Mouse (Mus musculus) liver, embryonic 15.5 days (tissue): ENCODE data around the gene Creb5. TPM values are rescaled to one million over a fixed set of nuclear protein-coding genes. Genes with fewer than 3 reads are reported as not detected.
"Not testable (repeated sequence)": the region's sequence is repeated elsewhere in the genome, so short reads cannot be mapped to it uniquely, and the experiment has no call there.

Experiments used
- ATAC-seq: fragments of 200-750 bp; cut with Nextera tagmentation; 2 replicates; pipeline ENCODE4 v1.8.0; 2017; ENCODE audit warnings: moderate number of reproducible peaks, mild to moderate bottlenecking, moderate library complexity; ENCODE audit not compliant: insufficient read depth
- H3K27ac ChIP-seq: fragments of 300-500 bp; sonication (generic); replicated peaks from 2 replicates; pipeline ENCODE4 v1.5.1; 2015; ENCODE audit warnings: mild to moderate bottlenecking, inconsistent platforms
- H3K27me3 ChIP-seq: fragments of 300-500 bp; sonication (generic); 2 replicates; pipeline ENCODE4 v1.6.1; 2015; ENCODE audit warnings: mild to moderate bottlenecking, inconsistent platforms
- H3K36me3 ChIP-seq: fragments of 300-500 bp; sonication (generic); replicated peaks from 2 replicates; pipeline ENCODE4 v1.6.1; 2015; ENCODE audit warnings: moderate library complexity, mild to moderate bottlenecking, inconsistent platforms
- H3K4me1 ChIP-seq: fragments of 300-500 bp; sonication (generic); replicated peaks from 2 replicates; pipeline ENCODE4 v1.6.1; 2015; ENCODE audit warnings: inconsistent platforms
- H3K4me2 ChIP-seq: fragments of 300-500 bp; sonication (generic); 2 replicates; pipeline ENCODE4 v1.6.1; 2015; ENCODE audit warnings: moderate library complexity, mild to moderate bottlenecking, inconsistent platforms
- H3K4me3 ChIP-seq: fragments of 300-500 bp; sonication (generic); replicated peaks from 2 replicates; pipeline ENCODE4 v1.5.1; 2015; ENCODE audit warnings: mild to moderate bottlenecking, inconsistent platforms
- H3K9ac ChIP-seq: fragments of 300-500 bp; sonication (generic); 2 replicates; pipeline ENCODE4 v1.6.1; 2015; ENCODE audit warnings: moderate library complexity, mild to moderate bottlenecking, inconsistent platforms
- H3K9me3 ChIP-seq: fragments of 300-500 bp; sonication (generic); replicated peaks from 2 replicates; pipeline ENCODE4 v1.6.1; 2016; ENCODE audit warnings: inconsistent platforms
- WGBS: fragments of 180-500 bp; shearing (Covaris S2); methylation state at CpG from one replicate; pipeline ENCODE4 v1.1.7; 2015; ENCODE audit warnings: mixed read lengths; ENCODE audit not compliant: insufficient replicate concordance; 5-methylcytosine and 5-hydroxymethylcytosine counted together
- polyA plus RNA-seq: library from polyadenylated mRNA; unstranded; fragments of >200 nt; fragmentation: Nextera tagmentation; extraction: Ambion mirVana; gene quantifications from 2 replicates; pipeline ENCODE4 v1.2.1, GENCODE M21; 2015

The Creb5 gene
- polyA plus RNA-seq, 1 experiment from 2014 or later, result 0.33 TPM

DNA sequence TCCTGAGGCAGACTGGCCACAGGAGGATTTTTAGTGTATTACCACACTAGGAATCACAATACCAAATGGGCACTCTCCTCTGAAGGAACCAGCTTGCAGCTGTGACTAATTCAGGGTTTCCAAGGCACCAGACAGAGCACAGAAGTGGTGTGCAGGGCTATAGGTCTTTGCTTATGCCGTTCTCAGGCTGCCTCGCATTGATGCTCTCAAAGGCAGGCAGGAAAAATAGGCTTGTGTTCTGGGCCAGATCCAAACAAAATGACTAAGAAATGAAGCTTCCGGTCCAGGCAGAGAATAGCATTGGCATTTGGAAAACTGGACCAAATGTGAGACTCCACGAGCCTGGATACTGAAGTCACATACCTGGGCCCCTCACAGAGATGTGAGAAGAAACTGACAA lies 108.1 kb downstream of the Creb5 start:
- Histone ChIP-seq H3K9me3 (no peaks in the 10 kb centered on the region), H3K27ac (no peak overlapping the region), H3K4me2 (no peak overlapping the region), H3K27me3 (no peaks in the 10 kb centered on the region; the same call in 1 of the 2 replicates), H3K4me3 (no peak overlapping the region), H3K9ac (no peak overlapping the region), H3K36me3 (no peaks in the 10 kb centered on the region), H3K4me1 (no peaks in the 10 kb centered on the region)
- WGBS, result 70% methylated on average over 4 of the region's 4 CpGs
- ATAC-seq, result no peak

DNA sequence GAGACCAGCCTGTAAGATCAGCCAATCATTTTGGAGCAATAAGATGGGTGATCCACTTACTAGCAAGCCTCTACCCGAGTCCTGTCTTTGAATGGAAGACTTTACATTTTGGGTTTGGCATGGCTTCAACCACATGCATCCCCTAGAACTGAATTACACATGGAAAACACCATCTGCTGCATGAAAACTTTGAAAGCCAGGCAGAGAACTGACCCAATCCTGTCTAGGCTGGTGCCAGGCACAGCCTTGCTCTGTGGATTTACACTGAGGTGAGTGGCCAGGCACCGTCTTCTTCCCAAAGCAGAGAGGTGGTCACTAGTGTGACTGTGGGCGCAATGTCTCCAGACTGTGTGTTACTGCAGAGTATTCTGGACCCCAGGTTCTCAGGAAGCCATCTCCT lies 109.4 kb downstream of the Creb5 start:
- H3K4me3 ChIP-seq, result no peak overlapping the region
- H3K27ac ChIP-seq, result no peak overlapping the region
- H3K4me2 ChIP-seq, result no peak overlapping the region
- no peaks in the 10 kb centered on the region for H3K36me3 ChIP-seq
- H3K9ac ChIP-seq, result no peak overlapping the region
- H3K9me3 ChIP-seq, result no peaks in the 10 kb centered on the region
- no peak for ATAC-seq
- H3K27me3 ChIP-seq, result no peaks in the 10 kb centered on the region; the same call in 1 of the 2 replicates
- H3K4me1 ChIP-seq, result no peaks in the 10 kb centered on the region
- 65% methylated on average over 3 of the region's 3 CpGs for whole genome bisulfite sequencing

DNA sequence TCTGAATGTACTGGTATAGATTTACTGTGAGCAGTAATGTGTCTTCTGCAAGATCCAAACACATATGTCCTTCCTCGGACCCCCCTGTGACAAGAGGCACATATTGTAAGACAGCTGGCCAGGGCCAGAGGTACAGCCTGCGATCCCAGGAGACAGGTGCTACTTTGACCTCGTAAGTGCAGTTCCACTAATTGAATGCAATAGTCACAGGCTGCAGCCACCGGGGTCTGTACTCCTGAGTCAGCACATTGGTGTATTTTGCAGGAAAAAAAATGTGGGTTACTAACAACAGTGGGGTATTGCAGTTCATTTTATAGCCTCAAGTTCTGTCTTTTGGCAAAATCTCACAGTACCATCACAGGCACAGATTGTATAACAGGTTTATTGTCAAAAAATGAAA lies 110.7 kb downstream of the Creb5 start:
- ATAC-seq, result no peak

GRCm38 (mm10) chr6:53398297-53399140 lies 111.4 kb downstream of the Creb5 start:
- Histone ChIP-seq H3K27ac (no peak overlapping the region), H3K27me3 (no peaks in the 10 kb centered on the region; the same call in 1 of the 2 replicates), H3K36me3 (no peaks in the 10 kb centered on the region), H3K4me3 (no peak overlapping the region), H3K9ac (no peak overlapping the region), H3K4me2 (no peak overlapping the region), H3K4me1 (no peaks in the 10 kb centered on the region), H3K9me3 (no peaks in the 10 kb centered on the region)
- ATAC-seq, result no peak
- WGBS, result 37% methylated on average over 18 of the region's 18 CpGs

More for the DNA sequence above, 110.7 kb downstream of the Creb5 start:
- no peak overlapping the region for H3K4me2 ChIP-seq
- H3K27me3 ChIP-seq, result no peaks in the 10 kb centered on the region; the same call in 1 of the 2 replicates
- H3K4me1 ChIP-seq, result no peaks in the 10 kb centered on the region
- H3K27ac ChIP-seq, result no peak overlapping the region
- no peaks in the 10 kb centered on the region for H3K9me3 ChIP-seq
- H3K4me3 ChIP-seq, result no peak overlapping the region
- no peak overlapping the region for H3K9ac ChIP-seq
- WGBS, result 58% methylated on average over 4 of the region's 4 CpGs
- no peaks in the 10 kb centered on the region for H3K36me3 ChIP-seq

- ATAC-seq, result no peak
- Histone ChIP-seq H3K27me3 (no peaks in the 10 kb centered on the region; the same call in 1 of the 2 replicates), H3K4me2 (no peak overlapping the region), H3K36me3 (no peaks in the 10 kb centered on the region), H3K4me3 (no peak overlapping the region), H3K9me3 (no peaks in the 10 kb centered on the region), H3K27ac (no peak overlapping the region), H3K9ac (no peak overlapping the region), H3K4me1 (no peaks in the 10 kb centered on the region)
- 63% methylated on average over 6 of the region's 6 CpGs for WGBS
Observed at GRCm38 (mm10) chr6:53401364-53401763, 114.3 kb downstream of the Creb5 start.

DNA sequence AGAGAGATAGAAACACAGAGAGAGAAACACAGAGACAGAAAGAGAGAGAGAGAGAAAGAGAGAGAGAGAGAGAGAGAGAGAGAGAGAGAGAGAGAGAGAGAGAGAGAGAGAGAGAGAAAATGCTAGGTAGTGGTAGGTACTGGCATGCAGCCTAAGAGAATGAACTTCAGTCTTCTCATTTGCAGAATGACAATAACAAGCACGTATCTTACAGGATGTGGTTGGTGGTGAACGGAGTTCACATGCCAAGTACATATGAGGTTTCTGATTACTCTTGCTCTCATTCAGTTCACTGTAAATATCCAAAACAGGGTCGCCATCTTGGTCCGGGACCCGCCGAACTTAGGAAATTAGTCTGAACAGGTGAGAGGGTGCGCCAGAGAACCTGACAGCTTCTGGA lies 115.5 kb downstream of the Creb5 start:
- H3K4me1 ChIP-seq, H3K27me3 ChIP-seq, H3K4me3 ChIP-seq, H3K27ac ChIP-seq, H3K36me3 ChIP-seq, H3K9me3 ChIP-seq, ATAC-seq, H3K9ac ChIP-seq, H3K4me2 ChIP-seq: not testable (repeated sequence)
- 61% methylated on average over 7 of the region's 7 CpGs for WGBS

GRCm38 (mm10) chr6:53409183-53409582 lies 122.1 kb downstream of the Creb5 start:
- Histone ChIP-seq H3K4me1 (no peaks in the 10 kb centered on the region), H3K9me3 (no peaks in the 10 kb centered on the region), H3K9ac (no peak overlapping the region), H3K27me3 (no peaks in the 10 kb centered on the region), H3K27ac (no peak overlapping the region), H3K36me3 (no peaks in the 10 kb centered on the region), H3K4me2 (no peak overlapping the region), H3K4me3 (no peak overlapping the region)
- no peak for ATAC-seq
- WGBS, result 63% methylated on average over 6 of the region's 6 CpGs

DNA sequence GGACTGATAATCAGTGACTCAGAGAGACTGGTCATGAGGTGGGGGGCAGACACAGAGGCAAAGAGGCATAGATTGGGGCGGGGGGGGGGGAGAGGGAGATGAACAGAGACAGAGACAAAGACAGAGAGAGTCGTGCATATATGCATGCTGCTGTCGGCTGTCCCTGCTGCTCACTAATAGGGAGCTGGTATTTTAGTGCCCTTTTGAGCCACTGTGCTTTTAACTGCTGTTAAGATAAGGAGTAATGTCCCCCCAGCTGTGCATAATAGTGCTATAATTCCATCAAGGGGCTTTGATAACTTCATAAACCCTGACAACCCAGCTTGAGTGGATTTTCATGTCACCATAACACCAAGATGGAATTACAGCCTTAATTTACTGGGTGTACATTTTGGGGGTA lies 134.3 kb downstream of the Creb5 start:
- Histone ChIP-seq H3K4me3 (no peak overlapping the region), H3K27ac (no peak overlapping the region), H3K27me3 (no peaks in the 10 kb centered on the region), H3K9me3 (no peaks in the 10 kb centered on the region), H3K4me1 (no peaks in the 10 kb centered on the region), H3K36me3 (no peaks in the 10 kb centered on the region), H3K9ac (no peak overlapping the region), H3K4me2 (no peak overlapping the region)
- WGBS, result 49% methylated on average over 3 of the region's 3 CpGs
- ATAC-seq, result no peak

GRCm38 (mm10) chr6:53429368-53429767 lies 142.3 kb downstream of the Creb5 start:
- Histone ChIP-seq H3K9ac (no peak overlapping the region), H3K4me3 (no peak overlapping the region), H3K27me3 (no peaks in the 10 kb centered on the region), H3K4me2 (no peak overlapping the region), H3K9me3 (no peaks in the 10 kb centered on the region), H3K4me1 (no peaks in the 10 kb centered on the region), H3K27ac (no peak overlapping the region), H3K36me3 (no peaks in the 10 kb centered on the region)
- no peak for ATAC-seq
- WGBS, result 56% methylated on average over 7 of the region's 7 CpGs

- Histone ChIP-seq H3K4me2 (no peak overlapping the region), H3K27ac (no peak overlapping the region), H3K27me3 (no peaks in the 10 kb centered on the region), H3K9me3 (no peaks in the 10 kb centered on the region), H3K9ac (no peak overlapping the region), H3K4me1 (no peaks in the 10 kb centered on the region), H3K36me3 (no peaks in the 10 kb centered on the region), H3K4me3 (no peak overlapping the region)
- WGBS, result 59% methylated on average over 4 of the region's 4 CpGs
- no peak for ATAC-seq
Observed at GRCm38 (mm10) chr6:53429891-53430290, 142.8 kb downstream of the Creb5 start.

- H3K9me3 ChIP-seq, result no peaks in the 10 kb centered on the region
- ATAC-seq, result no peak
- H3K9ac ChIP-seq, result no peak overlapping the region
- H3K27ac ChIP-seq, result no peak overlapping the region
- H3K36me3 ChIP-seq, result no peaks in the 10 kb centered on the region
- no peak overlapping the region for H3K4me3 ChIP-seq
- no peak overlapping the region for H3K4me2 ChIP-seq
- H3K4me1 ChIP-seq, result 0 out of 2 replicates have a peak, but pooled peaks cover 9% of the 10 kb centered on the region
- peaks cover 13% of the 10 kb centered on the region for H3K27me3 ChIP-seq
- 32% methylated on average over 11 of the region's 11 CpGs for WGBS
Observed at GRCm38 (mm10) chr6:53445862-53446460, 158.9 kb downstream of the Creb5 start.
